Mouse (Mus musculus) heart, postnatal 36 days (tissue): ENCODE measurements around the gene Capn5. TPM values are rescaled to one million over a fixed set of nuclear protein-coding genes. Genes with fewer than 3 reads are reported as not detected.

Experiments used
- DNase-seq, 2 experiments: peaks; one replicate each; pipeline ENCODE4 v3.0.0; 2021 to 2022
- intact Hi-C: fragments of 180-260 bp; cut with DNase I; formaldehyde crosslinking; loops from one replicate; pipeline ENCODE4 v1.15.1; 2025
- total RNA-seq, 2 experiments: library from RNA; stranded (reverse); gene quantifications; 2 replicates each; pipeline ENCODE4 v1.2.3; 2021

Capn5 gene
- total RNA-seq, 2 experiments from 2014 or later: 2.4 to 2.6 TPM

GRCm38 (mm10) chr7:98119179-98119960 lies 58.7 kb downstream of the Capn5 start, which contains the start of gene Myo7a:
Gene Myo7a (minus strand): TSS chr7:98119524.
- intact Hi-C loops: no loop called here
- no peak for DNase-seq

GRCm38 (mm10) chr7:98117012-98117660 lies 60.9 kb downstream of the Capn5 start:
- DNase-seq: peak; percentile 67 to 75
- intact Hi-C loops: loop anchor here (1.0 kb wide), 1 partner anchor 12 kb away; no protein-coding TSS in a partner anchor

- intact Hi-C loops: no loop called here
Observed at GRCm38 (mm10) chr7:98114656-98115055, 63.4 kb downstream of the Capn5 start.

GRCm38 (mm10) chr7:98111233-98111632 lies 66.8 kb downstream of the Capn5 start:
- intact Hi-C loops: no loop called here
- DNase-seq: no peak

More at GRCm38 (mm10) chr7:98114656-98115055, 63.4 kb downstream of the Capn5 start:
- DNase-seq: no peak

- intact Hi-C loops: no loop called here
- DNase-seq: no peak
Observed at GRCm38 (mm10) chr7:98109771-98110170, 68.3 kb downstream of the Capn5 start.

GRCm38 (mm10) chr7:98108636-98109430 lies 69.2 kb downstream of the Capn5 start:
- intact Hi-C loops: no loop called here
- no peak for DNase-seq

GRCm38 (mm10) chr7:98106272-98106671 lies 71.8 kb downstream of the Capn5 start:
- no peak for DNase-seq
- intact Hi-C loops: no loop called here

GRCm38 (mm10) chr7:98104481-98105435 lies 73.3 kb downstream of the Capn5 start:
- DNase-seq: no peak
- intact Hi-C loops: loop anchor here (1.0 kb wide), 1 partner anchor 13 kb away; no protein-coding TSS in a partner anchor

GRCm38 (mm10) chr7:98103942-98104292 lies 74.2 kb downstream of the Capn5 start:
- intact Hi-C loops: loop anchor here (1.0 kb wide), 1 partner anchor 16 kb away; no protein-coding TSS in a partner anchor
- peak in 1 of 2 experiments; percentile 42 for DNase-seq

- intact Hi-C loops: loop anchor here (1.0 kb wide), 1 partner anchor 17 kb away; no protein-coding TSS in a partner anchor
- peak; percentile 82 to 89 for DNase-seq
Observed at GRCm38 (mm10) chr7:98103002-98103941, 74.8 kb downstream of the Capn5 start.

- DNase-seq: no peak
- intact Hi-C loops: no loop called here
Observed at GRCm38 (mm10) chr7:98102488-98102887, 75.6 kb downstream of the Capn5 start.

GRCm38 (mm10) chr7:98097557-98097956 lies 80.5 kb downstream of the Capn5 start:
- intact Hi-C loops: no loop called here
- no peak for DNase-seq

- no peak for DNase-seq
- intact Hi-C loops: no loop called here
Observed at GRCm38 (mm10) chr7:98095852-98096251, 82.2 kb downstream of the Capn5 start.

- intact Hi-C loops: loop anchor here (1.0 to 5.0 kb wide), 2 partner anchors 15 to 339 kb away; no protein-coding TSS in a partner anchor
- no peak for DNase-seq
Observed at GRCm38 (mm10) chr7:98086346-98086745, 91.7 kb downstream of the Capn5 start.

- intact Hi-C loops: loop anchor here (5.0 kb wide), 1 partner anchor 338 kb away; no protein-coding TSS in a partner anchor
- no peak for DNase-seq
Observed at GRCm38 (mm10) chr7:98085314-98085713, 92.8 kb downstream of the Capn5 start.

GRCm38 (mm10) chr7:98084541-98085293 lies 93.4 kb downstream of the Capn5 start:
- peak in 1 of 2 experiments; percentile 32 for DNase-seq
- intact Hi-C loops: loop anchor here (5.0 kb wide), 1 partner anchor 337 kb away; no protein-coding TSS in a partner anchor

GRCm38 (mm10) chr7:98082376-98082775 lies 95.7 kb downstream of the Capn5 start:
- intact Hi-C loops: no loop called here
- no peak for DNase-seq

- DNase-seq: no peak
- intact Hi-C loops: no loop called here
Observed at GRCm38 (mm10) chr7:98077453-98077852, 100.6 kb downstream of the Capn5 start.
